Mouse (Mus musculus) heart, postnatal 10 days (tissue): ENCODE measurements around the gene Tsen54. TPM values are rescaled to one million over a fixed set of nuclear protein-coding genes. Genes with fewer than 3 reads are reported as not detected.

Source experiments
- DNase-seq, 2 experiments: peaks; one replicate each; pipeline ENCODE4 v3.0.0; 2021
- intact Hi-C: fragments of 180-260 bp; cut with DNase I; formaldehyde crosslinking; loops from one replicate; pipeline ENCODE4 v1.15.1; 2025
- total RNA-seq, 2 experiments: library from RNA; stranded (reverse); gene quantifications; 2 replicates each; pipeline ENCODE4 v1.2.3; 2021

Tsen54 gene
- total RNA-seq, 2 experiments from 2014 or later: 10.5 to 15.0 TPM

DNA sequence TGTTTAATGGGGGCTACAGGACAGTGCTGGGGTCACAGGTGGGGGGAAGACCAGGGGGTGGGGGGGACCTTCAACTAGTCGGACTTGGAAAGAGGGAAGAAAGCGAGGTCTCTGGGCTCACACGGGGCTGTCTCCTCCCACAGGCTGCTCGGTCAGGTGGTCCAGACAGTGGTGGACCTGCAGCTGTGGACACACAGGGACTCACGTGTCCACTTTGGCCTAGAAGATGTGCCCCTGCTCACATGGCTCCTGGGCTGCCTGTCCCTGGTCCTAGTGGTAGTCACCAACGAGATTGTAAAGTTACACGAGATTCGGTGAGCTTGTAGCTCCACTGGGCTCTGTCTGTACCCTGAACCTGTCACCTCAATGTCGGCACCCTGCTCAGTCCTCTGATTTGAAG lies 16.9 kb upstream of the Tsen54 start:
- DNase-seq: no peak
- intact Hi-C loops: no loop called here

GRCm38 (mm10) chr11:115800981-115801380 lies 13.5 kb upstream of the Tsen54 start:
- intact Hi-C loops: no loop called here

DNA sequence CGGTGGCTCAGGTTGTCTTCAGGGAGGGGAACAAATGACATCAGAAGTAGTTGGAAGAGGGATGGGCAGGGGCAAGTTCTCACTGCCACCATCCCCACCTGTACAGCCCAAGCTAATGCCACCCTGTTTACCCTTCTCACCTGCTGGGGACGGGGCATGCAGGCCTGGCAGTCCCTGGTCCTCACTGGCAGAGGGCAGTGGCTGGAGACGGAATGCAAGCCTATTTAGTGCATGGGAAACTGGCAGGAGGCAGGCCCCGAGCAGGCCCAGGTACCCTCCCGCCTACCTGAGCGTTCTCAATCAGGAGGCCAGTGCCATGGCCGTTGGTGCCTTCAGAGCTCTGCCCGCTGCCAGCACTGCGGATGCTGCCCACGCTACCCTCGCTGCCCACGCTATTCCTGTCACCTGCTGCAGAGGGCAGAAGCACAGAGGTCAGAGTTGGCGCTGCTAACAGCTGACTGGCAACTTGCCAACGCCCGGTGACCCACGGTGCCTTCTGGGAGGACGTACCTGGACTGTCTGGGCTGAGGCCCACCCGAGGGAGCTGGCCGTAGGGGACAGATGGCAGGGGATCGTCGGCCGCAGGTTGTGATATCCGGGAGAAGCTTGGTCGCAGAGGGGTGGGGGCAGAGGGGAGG lies 11.3 kb upstream of the Tsen54 start:
- intact Hi-C loops: no loop called here
- no peak for DNase-seq

More at GRCm38 (mm10) chr11:115800981-115801380, 13.5 kb upstream of the Tsen54 start:
- DNase-seq: no peak

DNA sequence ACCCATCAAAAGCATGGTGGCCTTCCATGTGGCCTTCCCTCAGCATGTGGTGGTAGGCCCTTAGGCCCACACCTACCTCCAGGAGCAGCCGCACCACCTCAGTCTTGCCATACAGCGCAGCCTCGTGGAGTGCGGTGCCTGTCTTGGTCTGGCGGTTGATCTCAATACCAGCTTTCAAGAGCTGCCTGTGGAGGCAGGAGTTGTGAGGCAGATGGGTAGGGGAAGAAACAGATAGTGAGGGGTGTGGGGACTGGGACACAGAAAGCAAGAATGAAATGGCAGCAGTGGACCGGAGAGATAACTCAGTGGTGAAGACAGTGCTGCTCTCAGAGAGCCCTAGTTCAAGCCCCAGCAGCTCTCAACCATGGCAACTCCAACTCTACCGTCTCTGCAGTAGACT lies 9.5 kb upstream of the Tsen54 start:
- intact Hi-C loops: loop anchor here (2.0 kb wide), 1 partner anchor 20 kb away; no protein-coding TSS in a partner anchor
- no peak for DNase-seq

- intact Hi-C loops: no loop called here
- no peak for DNase-seq
These were observed 8.4 kb upstream of the Tsen54 start for GRCm38 (mm10) chr11:115806154-115806553.

DNA sequence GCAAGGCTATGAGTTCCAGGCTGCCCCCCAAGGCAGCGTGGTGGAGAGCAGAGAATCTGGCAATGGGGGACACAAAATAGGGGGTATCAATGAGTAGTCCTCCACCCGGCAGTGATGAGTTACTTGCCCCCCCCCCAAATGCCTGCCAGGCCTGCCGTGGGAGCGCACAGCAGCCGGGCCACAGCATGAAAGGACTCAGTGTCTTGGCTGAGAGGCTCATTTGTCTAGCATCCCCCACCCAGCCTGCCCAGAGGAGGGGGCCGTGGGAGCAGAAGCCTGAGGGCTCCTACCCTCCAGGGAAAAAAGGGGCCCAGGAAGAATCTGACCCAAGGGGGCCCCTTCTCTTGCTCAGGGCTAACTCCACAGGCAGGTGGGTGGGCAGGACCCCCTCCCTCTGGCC lies 7.2 kb upstream of the Tsen54 start:
- intact Hi-C loops: no loop called here
- DNase-seq: no peak

DNA sequence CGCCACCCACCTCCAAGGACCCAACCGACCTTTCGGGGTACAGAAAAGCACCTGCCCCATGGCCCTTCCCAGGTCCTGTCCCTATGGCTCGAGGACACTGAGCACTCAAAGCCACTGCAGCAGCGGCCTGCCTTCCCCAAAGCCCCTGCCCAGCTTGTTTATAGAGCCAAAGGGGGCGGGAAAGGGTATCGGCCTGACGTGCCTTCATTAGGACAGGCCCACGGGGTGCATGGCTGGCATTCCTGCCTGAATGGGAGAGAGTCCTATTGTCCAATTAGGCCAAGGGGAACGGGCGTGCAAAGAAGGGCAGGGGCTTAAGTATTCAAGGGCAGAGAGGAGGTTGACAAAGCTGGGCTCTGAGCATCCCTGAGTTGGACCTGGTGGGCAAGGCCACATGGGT lies 6.6 kb upstream of the Tsen54 start:
- intact Hi-C loops: no loop called here

DNA sequence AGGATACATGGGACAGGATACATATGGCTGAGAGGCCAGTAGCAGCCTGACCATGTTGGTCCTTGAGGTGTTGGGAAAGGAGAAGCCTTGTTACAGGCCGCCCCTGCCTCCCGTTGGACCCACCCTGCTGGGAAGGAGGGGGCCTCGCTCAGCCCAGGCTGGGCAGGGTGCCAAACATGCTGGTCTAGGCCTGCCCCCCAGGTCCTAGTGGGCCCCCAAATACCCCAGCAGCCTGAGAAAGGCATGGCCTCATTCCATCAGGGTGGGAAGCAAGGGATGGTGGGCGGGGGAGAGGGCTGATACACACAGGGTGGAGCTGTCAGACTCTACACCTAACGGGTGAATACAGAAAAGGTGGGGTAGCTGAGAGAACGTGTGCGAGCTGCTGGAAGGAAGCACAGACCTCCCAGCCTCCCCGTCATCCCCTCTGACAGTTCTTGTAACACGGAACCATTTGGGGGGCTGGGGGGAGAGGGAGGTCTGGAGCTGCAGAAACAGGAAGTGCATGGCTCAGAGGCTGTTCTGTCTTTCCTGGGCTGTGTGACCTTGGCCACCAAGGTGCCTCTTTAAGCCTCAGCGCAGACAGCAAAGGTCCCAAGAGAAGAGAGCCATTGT lies 5.7 kb upstream of the Tsen54 start:
- DNase-seq: peak; percentile 55 to 63
- intact Hi-C loops: loop anchor here (1.0 kb wide), 1 partner anchor 44 kb away; the partner anchor contains the start of gene Tmem94

More for the DNA sequence above, 6.6 kb upstream of the Tsen54 start:
- peak in 1 of 2 experiments; percentile 44 for DNase-seq

DNA sequence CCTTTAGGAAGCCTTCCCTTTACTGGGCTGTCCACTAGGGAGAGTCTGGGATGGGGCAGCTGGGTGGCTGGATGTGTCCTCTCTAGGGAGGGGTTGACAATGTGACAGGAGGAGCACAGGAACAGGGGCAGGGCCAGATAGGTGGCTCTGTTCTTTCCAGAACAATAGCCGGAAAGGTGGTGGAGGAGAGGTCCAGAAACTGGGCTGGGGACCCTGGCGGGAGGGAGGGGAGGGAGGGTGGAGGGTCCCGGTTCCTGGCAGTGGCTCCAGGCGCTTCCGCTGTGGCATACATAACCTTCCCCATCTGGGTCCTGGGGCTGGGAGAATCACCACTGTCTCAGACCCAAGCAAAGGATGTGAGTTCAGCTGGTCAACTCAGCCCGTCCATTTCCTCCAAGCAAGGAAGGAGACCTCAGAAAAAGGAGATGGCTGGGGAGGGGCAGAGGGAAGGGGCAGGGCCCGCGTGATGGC lies 5.2 kb upstream of the Tsen54 start:
- peak; percentile 70 to 71 for DNase-seq
- intact Hi-C loops: loop anchor here (1.0 kb wide), 1 partner anchor 44 kb away; the partner anchor contains the start of gene Tmem94

DNA sequence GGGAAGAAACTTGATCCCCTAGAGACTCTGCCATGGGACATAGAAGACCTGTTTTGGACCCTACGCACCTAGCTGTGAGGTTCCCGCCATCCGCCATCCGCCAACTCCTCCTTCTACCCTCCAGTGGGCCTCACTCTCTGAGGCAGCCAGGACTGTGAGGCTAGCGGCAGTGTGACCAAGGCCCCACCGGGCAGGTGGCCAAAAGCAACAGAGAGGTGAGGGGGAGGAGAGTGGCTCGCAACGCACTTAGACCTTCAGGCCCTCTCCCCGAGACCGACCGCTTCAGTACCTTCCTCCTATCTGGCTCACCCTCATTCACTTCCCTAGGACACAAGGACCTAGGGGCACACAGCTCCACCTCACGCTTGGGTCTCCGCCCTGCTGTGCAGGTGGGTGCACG lies 4.1 kb upstream of the Tsen54 start:
- DNase-seq: peak; percentile 75 to 78
- intact Hi-C loops: loop anchor here (2.0 to 5.0 kb wide), 2 partner anchors 32 to 163 kb away; no protein-coding TSS in a partner anchor

- intact Hi-C loops: loop anchor here (2.0 to 5.0 kb wide), 2 partner anchors 33 to 164 kb away; no protein-coding TSS in a partner anchor
- no peak for DNase-seq
These were observed 3.0 kb upstream of the Tsen54 start for GRCm38 (mm10) chr11:115811381-115812093.

- DNase-seq: peak; percentile 59 to 67
- intact Hi-C loops: loop anchor here (5.0 kb wide), 1 partner anchor 165 kb away; no protein-coding TSS in a partner anchor
These were observed 2.4 kb upstream of the Tsen54 start for GRCm38 (mm10) chr11:115812095-115812494.

DNA sequence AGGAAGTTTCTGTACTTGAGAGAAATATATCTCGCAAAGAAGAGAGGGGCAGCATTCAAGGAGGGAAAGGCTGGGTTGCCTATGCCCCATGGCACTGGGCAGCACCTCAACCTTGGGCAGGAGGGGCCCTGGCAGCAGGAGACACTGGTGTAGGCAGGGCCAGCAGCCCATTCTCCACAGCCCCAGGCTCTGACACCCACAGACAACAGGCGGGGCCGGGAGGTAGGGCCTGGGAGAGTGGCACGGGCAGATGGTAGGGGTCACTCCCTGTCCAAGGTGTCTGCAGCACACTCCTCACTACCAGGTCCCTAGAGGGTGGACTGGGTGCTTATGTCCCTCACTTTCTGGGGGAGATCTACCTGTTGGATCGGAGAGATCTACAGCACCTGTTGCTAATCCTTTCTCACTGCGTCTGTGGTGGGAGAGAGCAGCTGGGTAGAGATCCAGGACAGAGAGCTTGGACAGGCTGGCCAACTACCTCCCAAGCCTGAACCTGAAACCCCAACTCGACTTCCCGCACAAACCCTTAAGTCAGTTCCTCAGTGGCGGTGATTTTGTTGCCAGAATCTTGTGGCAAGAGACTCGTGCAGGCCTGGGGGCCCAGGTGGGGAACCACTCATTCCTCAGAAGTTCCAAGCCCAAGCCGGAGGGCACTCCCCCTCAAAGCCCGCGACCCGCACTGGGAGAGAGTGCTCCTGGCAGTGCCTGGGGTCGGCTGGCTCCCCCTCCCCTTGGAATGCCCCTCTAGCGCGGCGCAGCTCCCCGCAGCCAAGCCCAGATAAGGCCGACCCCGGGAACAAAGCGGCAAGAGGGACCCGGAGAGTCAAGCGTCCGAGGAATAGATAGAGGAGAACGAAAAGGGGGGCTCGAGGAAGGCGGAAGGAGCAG lies 1.7 kb upstream of the Tsen54 start:
- intact Hi-C loops: loop anchor here (5.0 kb wide), 1 partner anchor 165 kb away; no protein-coding TSS in a partner anchor
- DNase-seq: peak; percentile 53 to 59

DNA sequence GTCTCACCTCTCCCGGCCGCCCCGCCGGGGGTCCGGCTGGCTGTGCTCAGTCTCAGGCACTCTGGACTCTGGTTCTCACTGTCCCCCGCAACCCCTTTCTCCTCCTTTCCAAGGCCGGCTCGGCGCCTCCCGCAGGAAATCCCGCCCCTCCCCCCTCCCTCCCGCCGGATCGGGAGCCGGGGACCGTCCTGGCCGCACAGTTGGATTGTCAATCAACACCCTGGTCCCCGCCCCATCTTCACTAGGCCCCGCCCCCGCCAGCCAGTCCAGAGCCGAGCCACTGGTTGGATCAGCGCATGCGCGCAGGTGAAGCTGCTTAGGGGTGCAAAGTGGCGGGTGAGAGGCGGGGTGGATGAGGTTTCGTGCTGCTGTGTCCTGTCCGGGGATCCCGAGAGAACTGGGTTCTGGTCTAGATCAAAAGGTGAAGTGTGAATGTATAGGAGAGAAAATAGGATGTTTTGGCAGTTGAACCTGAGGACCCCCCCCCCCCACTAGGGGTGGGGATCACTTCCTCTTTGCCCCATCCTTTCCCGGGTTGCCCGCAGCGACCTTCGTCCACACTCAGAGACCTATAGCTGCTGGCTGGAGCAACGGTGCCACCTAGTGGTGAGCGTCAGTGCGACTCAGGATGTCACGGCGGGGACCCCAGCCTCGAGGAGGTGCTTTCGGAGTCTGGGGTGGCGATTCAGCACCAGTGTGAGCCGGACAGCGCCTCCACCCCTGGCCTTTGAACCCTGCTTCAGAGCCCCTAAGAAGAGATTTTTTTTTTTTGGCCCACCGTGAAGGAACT lies 822 bp upstream of the Tsen54 start, which contains the start of gene Caskin2:
TSS of gene Caskin2 (minus strand) at position 133 of the 790 bp plus-strand sequence.
- intact Hi-C loops: loop anchor here (1.0 to 5.0 kb wide), 3 partner anchors 91 to 183 kb away; no protein-coding TSS in a partner anchor
- DNase-seq: peak; percentile 97 to 98

DNA sequence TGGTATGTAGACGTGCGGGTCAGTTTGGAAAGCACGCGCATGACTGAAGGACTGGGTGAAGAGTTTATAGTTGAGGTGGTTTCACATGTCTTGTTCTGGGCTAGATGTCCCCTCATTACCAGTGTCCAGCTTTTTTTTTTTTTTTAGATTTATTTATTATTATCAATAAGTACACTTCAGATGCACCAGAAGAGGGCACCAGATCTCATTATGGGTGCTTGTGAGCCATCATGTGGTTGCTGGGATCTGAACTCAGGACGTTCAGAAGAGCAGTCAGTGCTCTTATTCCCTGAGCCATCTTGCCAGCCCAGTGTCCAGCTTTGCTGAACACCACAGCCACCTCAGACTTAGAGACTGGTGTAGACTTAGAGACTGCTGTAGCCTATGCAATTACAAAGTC lies 2.8 kb downstream of the Tsen54 start:
- intact Hi-C loops: no loop called here
- DNase-seq: no peak

DNA sequence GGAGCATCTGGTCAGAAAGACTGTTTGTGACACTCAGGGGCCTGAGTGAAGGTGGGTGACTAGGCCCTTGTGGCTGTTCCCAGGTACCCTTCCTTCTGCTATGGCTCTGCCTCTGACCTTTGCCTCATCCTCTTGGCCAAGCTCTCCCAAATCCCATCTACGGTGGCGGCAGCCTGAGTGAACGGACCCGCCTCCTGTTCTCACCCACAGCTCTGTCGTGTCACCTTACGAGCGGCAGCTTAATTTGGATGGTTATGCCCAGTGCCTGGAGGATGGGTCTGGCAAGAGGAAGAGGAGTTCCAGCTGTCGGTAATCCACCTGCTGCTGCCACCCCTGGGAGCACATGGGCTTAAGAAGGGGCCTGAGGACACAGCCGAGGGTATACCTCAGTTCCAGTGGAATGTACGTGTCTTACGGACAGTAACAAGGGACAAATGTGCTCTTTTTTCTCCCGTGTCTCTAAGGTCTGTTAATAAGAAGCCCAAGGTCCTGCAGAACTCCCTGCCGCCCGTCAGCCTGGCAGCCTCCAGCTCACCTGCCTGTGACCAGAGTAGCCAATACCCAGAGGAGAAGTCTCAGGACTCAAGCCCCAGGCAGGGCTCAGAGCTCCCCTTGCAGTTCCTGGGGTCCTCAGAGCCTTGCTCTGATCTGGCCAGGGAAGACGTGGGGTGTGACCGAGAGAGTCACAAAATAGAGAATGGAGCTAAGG lies 5.5 kb downstream of the Tsen54 start:
- DNase-seq: no peak
- intact Hi-C loops: no loop called here

DNA sequence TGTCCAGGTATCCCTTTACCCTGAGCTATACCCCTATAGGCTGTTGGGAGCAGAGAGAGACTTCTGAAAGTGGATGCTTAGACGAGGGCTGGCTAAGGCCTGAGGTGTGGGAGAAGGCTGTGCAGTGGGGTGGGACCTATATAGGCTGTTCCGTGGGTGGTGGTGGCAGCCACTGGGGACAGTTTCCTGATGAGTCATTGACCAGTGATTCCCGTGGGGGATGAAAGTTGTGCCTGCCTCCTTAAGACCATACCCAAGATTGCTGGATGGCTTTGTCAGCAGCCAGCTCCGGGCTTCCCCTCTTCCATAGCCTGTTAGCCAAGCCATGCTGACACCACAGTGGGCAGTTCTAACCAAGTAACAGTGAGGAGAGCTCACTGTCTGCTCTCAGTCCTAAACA lies 6.5 kb downstream of the Tsen54 start:
- DNase-seq: no peak
- intact Hi-C loops: no loop called here
